Mouse (Mus musculus): ENCODE results near the gene Arhgef3.

The Arhgef3 gene

DNA sequence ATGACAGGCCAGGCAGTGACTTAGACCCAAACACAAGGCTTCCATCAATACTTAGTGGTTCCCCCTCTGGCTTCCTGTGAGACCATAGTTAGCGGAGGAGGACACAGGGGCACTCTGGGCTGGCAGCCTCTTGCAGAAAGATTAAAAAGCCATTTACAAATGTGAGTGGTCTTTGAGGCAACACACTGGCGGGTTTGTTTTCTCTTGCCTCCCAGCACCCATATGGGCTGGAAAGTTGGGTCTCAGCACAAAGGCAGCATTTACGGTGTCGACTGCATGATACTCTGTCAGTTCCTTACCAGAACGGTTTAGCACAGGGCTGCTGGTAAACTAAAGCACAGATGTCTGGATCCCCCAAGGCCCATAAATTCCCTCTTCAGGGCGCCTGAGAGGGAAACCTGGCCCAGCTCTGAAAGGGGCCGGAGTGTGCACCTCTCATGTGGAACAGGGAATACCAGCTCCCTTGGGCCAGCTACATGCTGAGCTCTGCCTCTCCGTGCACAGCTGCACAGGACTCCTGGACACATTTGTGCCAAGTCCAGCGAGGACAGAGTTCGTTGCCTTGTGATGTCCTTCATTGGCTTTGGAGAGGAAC lies 252.5 kb downstream of the Arhgef3 start:
- in situ Hi-C loops (cut with MboI, MseI) = no loop called here

DNA sequence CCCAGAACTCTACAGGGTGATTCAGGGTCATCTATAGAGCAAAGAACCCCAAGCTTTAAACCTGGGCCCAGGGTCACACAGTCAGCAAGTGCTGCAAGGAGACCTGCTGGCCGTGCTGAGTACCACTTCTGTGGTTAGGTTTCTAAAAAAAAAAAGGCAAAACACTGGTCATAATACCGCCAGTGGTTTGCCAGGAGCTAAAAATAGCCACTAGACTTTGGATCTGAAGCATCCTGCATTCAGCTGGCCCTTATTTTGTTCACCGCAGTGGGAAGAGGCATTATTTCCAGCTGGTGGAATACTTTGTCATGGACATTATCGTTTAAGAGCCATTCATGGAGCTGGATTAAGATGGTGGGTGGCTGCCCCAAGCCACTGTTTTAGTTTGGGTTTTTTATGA lies 253.9 kb downstream of the Arhgef3 start:
- in situ Hi-C loops (cut with MboI, MseI) = no loop called here

DNA sequence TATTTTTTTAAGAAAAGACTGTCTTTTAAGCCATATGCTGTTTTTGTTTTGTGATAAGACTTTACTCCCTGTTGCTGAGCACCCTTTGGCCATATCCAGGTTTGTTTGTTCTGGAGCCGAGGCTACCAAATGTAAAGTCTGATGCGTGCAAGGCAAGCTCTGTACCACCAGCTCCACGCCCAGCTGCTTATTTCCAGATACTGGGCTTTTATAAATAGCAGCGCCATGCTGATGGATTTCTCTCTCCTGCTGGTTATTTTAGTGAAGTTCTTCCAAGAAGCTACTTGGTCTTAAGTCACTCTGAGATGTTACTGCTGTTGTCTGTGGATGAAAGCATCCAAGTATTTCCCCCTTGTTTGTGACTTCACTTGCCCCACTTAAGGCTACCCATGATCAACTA lies 254.8 kb downstream of the Arhgef3 start:
- in situ Hi-C loops (cut with MboI, MseI) = no loop called here

DNA sequence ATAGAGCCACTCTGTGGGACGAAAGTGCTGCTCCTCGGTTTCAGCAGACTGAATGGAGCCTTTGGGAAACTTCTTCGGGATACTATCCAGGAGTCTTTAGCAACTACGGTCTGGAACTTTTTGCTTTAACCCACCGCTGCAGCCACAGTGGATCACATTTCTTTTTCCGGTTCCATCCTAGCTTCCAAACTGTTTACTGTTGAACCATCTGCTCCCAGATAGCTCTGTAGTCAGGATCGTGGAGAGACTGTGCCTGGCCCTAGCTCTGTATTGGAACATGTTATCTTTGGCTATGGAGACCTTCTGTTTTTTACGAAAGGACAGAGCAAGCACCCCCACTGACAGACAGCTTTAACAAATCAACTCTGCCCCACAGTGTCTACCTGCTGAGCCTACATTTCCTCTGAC lies 257.0 kb downstream of the Arhgef3 start:
- in situ Hi-C loops (cut with MboI, MseI) = no loop called here

DNA sequence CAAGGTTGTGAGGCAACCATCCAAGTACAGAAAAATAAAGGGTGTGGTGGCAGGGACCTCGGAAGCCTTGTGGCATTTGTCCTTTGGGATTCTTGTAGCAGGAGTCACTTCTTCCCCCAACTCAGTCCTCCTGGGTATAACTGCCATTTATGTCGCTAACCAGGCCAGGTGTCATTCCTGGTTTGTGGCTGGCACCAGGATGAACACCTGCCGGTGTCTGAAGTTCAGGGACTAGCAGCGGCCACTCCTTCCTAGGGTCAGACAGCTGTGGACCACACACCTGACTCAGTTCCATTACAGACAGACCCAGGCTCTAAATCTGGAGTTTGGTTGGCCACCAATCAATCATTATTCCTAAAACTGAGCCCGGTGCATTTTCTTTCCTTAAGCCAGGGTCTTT lies 258.8 kb downstream of the Arhgef3 start:
- in situ Hi-C loops (cut with MboI, MseI) = no loop called here

DNA sequence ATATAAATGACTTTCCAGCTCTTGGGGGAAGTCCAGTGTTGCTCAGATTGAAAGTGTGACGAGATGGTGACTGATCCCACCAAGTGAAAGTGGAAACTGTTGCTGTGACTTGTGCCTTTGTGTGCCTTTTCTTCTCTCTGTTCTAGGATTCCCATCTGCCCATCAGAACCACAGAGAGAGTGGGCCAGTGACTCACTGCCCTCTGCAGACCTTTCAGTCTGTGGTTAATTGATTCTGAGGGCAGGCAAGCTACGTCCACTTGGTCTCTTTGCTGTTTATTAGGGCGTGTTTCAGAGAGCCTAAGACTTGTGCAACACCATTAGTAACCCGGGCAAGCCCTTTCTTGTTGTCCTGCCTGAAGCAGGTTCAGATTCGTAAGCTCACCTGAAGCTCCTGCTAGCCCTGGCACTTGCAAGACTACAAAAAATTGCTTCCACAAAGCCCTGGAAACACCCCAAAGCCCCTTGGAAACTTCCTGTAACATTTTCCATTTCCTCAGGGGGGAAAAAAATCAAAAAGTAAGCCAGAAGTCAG lies 261.5 kb downstream of the Arhgef3 start:
- in situ Hi-C loops (cut with MboI, MseI) = loop anchor here (5.0 kb wide), 1 partner anchor 34 kb away; no protein-coding TSS in a partner anchor

DNA sequence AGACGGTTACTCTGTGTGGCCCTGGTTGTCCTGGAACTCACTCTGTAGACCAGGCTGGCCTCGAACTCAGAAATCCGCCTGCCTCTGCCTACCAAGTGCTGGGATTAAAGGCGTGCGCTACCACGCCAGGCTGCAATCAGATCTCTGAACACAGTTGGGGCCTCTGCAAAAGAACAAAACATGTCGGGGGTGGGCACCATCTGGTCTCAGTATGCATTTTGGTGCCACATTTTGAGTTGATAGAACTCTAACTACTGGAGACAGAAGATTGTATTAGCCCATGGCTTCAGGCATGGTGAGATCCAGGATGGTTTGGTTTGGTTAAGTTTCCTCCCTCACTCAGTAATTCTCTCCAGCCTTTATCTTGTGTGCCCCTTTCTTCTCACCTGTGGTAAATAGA lies 264.0 kb downstream of the Arhgef3 start:
- in situ Hi-C loops (cut with MboI, MseI) = loop anchor here (5.0 kb wide), 1 partner anchor 36 kb away; no protein-coding TSS in a partner anchor

DNA sequence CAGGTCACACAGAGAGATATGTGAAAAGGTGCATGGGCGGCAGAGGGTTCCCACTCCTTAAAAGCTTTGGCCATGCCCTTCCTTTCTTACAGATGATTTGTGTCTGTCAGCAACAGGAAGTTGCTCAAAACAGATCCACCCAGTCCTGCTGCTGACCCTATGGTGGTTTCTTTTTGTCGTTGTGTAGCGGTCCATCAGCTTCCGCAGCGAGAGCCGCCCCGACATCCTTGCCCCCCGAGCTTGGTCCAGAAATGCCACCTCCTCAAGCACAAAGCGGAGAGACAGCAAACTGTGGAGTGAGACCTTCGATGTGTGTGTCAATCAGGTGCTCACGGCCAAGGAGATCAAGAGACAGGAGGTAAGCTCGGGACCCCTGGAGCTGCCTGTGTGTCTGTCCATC lies 264.7 kb downstream of the Arhgef3 start:
- in situ Hi-C loops (cut with MboI, MseI) = loop anchor here (5.0 kb wide), 1 partner anchor 37 kb away; no protein-coding TSS in a partner anchor

DNA sequence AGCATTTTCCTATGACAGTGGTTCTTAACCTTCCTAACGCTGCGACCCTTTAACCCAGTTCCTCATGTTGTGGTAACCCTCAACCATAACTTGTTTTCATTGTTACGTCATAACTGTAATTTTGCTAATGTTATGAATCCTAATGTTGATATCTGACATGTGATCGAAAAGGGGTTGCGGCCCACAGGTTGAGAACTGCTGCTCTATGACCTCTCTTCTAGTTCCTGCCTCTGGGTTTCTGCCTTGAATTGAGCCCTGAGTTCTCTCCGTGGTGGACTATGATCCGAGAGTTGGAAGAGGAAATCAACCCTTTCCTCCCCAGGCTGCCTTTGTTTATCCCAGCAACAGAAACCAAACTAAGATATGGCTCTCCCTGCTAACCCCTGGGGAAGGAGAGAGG lies 266.8 kb downstream of the Arhgef3 start:
- in situ Hi-C loops (cut with MboI, MseI) = no loop called here

DNA sequence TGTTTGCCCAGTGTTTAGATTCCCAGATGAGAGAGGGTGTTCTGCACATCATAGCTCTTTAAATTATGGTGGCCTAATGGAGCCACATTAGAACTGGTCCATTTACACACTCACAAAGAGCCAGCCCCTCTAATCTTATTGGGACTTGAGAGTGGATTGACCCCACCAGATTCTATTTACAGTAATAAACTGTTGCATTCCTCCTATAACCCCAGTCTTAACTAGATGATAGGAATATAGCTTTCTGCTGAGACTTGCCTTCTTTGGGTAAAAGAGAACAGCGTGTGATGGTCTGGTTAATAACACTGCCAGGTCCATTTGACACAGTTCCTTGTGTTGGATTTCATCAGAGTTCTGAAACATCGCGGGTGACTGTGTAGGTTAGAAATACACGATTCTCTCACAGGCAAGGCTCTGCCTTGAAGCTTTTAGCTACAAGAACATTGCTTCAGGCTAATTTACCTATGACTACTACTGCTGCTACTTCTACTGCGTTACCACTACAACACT lies 268.7 kb downstream of the Arhgef3 start:
- in situ Hi-C loops (cut with MboI, MseI) = no loop called here

DNA sequence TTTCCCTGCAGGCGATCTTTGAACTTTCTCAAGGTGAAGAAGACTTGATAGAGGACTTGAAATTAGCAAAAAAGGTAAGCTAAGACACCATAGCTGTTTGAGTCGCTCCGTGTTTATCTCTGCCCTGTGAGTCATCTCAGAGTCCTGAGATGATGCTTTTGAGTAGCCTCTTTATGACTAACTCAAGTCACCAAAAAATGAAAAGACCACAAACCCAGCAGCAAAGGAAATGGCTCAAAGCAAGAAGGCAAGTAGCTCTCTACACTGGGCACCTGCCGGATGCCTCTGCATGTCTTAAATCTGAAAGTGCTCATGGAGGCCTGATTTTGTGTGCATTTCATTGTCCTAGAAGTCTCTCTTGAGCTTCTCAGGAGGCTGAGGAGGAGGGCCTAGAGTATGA lies 269.4 kb downstream of the Arhgef3 start:
- in situ Hi-C loops (cut with MboI, MseI) = no loop called here

DNA sequence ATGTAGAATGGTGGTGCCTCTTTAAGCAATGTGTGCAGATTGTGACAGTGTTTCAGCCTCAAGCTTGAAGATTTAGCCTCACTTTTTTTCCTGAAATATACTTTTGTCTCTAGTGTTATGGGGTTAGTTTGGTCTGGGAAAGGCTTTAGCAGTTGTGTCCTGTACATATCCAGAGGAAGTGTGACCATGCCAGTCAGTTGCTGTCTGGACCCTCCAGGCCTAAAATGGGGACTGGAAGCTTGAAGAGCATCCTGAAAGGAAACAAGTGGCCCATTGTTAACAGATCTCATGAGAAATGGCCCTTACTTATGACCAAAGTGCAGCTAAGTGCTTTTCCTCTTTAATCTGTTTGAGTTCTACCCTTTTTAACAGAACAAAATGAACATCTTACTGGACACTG lies 273.9 kb downstream of the Arhgef3 start:
- in situ Hi-C loops (cut with MboI, MseI) = no loop called here

DNA sequence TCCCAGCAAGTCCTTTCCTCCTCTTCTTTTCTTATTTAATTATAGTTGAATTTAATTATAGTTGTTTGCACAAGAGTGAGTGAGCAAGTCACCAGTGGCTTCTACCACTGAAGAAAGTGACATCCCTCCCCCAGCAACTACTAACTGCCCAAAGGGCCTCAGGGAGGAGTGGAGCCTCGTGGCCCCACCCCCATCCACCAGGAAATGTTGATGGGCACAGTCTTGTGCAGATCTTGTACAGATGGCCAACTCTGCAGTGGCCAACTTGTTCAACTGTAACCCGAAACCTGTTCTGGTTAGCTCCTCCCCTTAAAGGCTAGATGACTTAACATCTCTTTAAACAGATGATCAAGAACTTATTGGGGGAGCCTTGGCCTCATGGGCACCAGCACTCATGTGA lies 275.0 kb downstream of the Arhgef3 start:
- in situ Hi-C loops (cut with MboI, MseI) = no loop called here

DNA sequence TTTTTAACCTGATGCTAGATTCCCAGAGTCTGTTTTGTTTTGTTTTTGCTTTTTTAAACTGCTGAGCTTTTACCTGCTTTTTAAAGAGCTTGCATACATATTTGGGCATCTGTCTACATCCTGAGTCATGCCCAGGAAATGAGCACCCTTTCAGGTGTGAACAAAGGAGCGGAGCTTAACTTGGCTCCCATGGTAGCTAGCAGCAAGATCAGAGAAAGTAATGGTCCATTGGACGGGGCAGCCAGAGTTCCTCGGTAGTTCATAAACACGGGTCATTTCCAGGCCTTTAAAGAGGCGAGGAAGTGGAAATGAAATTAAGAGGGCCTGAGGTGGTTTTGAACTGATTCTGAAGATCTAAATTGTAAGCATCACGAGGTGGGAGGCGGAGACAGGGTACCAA lies 276.0 kb downstream of the Arhgef3 start:
- in situ Hi-C loops (cut with MboI, MseI) = no loop called here

DNA sequence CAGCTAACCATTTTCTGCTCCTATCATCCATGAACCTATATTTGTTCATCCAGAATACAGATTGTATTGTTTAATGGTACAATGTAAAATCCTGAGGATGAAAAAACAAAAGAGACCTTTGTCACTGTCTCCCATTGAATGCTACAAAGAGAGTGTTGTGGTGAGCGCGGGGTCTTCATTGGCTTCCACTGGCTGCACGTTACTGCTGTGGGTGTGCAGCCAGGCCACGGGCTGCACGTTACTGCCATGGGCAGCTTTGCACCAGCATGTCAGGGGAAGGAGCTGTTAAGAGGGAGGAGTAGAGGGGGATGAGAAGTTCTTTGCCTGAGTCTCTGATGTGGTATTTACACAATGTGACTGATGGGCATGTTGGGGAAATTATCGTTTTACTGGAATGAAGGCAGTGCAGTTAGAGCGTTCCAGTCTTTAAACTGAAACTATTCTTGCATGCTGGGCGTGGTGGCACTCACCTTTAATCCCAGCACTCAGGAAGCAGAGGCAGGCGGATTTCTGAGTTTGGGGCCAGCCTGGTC lies 277.1 kb downstream of the Arhgef3 start:
- in situ Hi-C loops (cut with MboI, MseI) = no loop called here

DNA sequence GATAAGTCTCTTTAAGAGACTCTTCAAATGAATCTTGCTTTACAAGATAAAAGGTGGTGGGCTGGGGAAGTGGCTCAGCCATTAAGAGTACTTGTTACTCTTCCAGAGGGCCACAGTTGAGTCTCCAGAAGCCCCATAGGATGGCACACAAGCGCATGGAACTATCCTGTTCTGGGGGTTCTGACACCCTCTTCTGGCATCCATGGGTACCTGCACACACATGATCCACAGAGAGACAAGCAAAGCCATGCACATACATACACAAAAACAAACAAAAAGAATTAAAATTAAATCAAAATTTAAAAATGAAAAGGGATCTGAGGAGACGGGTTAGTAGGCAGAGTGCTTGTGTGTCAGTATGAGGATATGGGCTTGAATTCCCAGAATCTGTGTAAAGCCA lies 278.0 kb downstream of the Arhgef3 start:
- in situ Hi-C loops (cut with MboI, MseI) = no loop called here

DNA sequence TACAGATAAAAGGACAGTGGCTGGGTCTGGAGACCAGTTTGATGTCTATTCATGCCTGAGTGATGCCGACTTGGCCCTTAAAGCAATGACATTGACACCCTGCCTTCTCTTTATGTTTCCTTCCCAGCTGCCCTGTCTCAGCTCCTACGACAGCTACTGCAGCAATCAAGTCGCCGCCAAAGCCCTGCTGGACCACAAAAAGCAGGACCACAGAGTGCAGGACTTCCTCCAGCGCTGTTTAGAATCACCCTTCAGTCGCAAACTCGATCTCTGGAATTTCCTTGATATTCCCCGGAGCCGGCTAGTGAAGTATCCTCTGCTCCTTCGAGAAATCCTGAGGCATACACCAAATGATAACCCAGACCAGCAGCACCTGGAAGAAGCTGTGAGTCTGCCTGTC lies 279.1 kb downstream of the Arhgef3 start:
- in situ Hi-C loops (cut with MboI, MseI) = no loop called here

DNA sequence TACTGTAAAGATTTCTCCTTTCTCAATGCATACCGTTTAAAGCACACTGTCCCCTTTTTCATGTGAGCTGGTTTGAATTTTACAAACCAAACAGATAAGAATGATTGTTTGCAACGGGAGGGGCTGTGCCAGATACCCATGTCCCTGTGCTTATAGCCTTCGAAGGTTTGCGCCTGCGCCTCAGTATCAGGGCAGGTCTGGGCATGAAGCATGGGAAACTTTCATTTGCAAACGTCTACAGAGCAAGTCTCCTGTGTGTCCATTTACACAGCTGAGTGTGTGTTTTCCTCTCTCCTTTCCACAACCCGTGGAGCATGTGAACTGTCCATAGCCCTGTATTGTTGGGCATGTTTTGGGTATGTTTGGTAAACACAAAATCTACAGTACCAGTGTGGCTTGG lies 281.7 kb downstream of the Arhgef3 start:
- in situ Hi-C loops (cut with MboI, MseI) = no loop called here

DNA sequence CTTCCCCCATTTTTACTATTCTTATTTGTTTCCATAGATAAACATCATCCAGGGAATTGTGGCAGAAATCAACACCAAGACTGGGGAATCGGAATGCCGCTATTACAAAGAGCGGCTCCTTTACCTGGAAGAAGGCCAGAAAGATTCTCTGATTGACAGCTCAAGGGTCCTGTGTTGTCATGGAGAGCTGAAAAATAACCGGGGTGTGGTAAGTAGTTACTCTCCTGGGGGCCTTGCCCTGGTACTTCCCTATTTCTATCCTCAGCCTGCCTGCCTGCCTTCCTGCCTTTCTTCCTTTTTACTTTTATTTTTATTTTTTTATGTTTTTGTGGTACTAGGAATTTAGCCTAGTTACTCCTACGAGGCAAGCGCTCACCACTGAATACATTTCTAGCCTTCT lies 282.8 kb downstream of the Arhgef3 start:
- in situ Hi-C loops (cut with MboI, MseI) = no loop called here

DNA sequence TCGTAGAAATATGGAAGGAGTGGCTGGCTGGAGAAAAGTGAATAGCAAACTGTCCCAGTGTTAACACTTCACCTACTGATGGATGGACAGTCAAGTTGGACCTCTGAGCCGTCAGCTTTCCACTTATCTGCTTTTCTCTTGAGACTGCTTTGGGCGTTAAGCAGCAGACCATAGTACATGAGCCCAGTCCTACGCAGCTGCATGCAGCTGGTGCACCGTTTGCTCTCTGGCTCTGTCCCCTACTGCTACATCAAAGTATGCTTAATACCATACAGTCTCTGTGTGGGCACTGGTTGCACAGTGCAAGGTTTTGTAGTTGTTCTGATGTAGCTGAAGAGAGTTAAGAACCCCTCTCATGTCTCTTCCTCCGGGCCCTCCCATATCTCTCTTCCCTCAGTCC lies 285.8 kb downstream of the Arhgef3 start:
- in situ Hi-C loops (cut with MboI, MseI) = no loop called here

DNA sequence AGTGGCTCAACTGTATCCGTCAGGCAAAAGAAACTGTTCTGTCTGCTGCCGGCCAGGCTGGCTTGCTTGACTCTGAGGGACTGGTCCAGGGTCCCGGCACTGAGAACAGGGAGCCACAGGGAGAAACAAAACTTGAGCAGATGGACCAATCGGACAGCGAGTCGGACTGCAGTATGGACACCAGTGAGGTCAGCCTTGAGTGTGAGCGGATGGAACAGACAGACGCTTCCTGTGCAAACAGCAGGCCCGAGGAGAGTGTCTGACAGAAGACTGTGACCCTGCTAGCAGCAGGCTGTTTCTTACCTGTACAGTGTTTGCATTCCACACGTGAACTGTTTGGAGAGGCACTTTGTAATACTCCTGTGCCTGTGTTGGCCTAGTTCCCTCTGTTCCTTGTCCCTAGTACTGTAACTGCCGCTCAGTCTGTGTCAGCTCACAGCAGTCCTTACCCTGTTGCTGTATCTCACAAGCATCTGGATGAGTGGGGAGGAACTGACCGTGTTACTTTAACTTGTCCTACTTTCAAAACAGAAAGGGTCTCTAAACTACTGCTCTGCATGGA lies 287.1 kb downstream of the Arhgef3 start:
- in situ Hi-C loops (cut with MboI, MseI) = no loop called here

DNA sequence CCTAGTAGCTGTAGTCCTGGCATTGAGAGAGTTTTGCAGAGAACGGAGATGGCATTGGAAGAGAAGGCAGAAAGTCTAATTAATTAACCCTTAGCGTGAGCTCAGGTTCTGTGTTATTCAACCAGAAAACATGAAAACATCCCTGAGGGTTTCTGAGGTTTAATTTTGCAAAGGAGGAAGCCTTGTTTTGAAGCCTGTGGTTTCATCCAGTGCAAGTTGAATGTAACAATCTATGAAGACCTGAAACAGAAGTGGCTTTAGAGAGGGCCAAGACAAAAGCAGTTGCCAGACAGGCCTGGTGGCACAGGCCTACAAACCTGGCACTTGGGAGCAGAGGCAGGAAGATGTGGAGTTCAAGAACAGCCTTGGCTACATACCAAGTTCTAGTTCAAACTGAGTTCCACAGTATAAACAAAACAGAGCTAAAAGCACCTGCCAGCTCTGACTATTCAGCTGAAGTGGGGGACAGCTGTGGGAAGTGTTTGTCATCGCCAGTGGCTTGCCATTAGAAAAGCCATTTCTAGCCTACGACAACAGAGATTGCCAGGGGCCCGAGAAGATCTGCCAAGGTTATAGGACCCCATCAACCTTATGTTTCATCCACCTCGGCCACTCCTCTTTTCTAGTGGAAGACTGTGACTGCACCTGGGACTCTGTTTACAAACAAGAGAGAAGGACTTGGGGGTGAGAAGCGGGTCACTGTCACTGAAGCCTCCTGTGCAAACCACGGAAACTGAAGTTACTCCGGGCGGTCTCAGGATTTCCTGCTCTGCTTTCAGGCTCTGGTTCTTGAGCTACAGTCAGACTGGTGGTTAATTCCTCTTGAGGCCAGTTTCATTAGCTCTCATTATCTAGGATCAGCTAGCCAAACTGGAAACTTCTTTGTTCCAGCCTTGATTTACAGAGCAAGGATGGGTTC lies 287.9 kb downstream of the Arhgef3 start:
- in situ Hi-C loops (cut with MboI, MseI) = no loop called here

All from regulatory T cell (primary cell).